Mouse (Mus musculus) frontal cortex, postnatal 14 days (tissue): ENCODE measurements around the gene Acan.

Experiments used
- DNase-seq, 2 experiments: peaks; one replicate each; pipeline ENCODE4 v3.0.0; 2022; ENCODE audit warnings: low spot score in 2 of 2

Gene Acan

GRCm38 (mm10) chr7:79139891-79140591 lies 86.8 kb downstream of the Acan start:
- DNase-seq: no peak

GRCm38 (mm10) chr7:79140897-79141296 lies 87.6 kb downstream of the Acan start:
- DNase-seq: peak; percentile 46 to 79

GRCm38 (mm10) chr7:79147011-79147837 lies 93.9 kb downstream of the Acan start:
- no peak for DNase-seq

GRCm38 (mm10) chr7:79147931-79148653 lies 94.8 kb downstream of the Acan start:
- DNase-seq: no peak

- DNase-seq: peak; percentile 49 to 59
Measured at GRCm38 (mm10) chr7:79148711-79149266, 95.5 kb downstream of the Acan start, which contains the start of gene Mfge8. Mfge8 (minus strand) TSS chr7:79149060.

GRCm38 (mm10) chr7:79149522-79149921 lies 96.2 kb downstream of the Acan start:
- no peak for DNase-seq

GRCm38 (mm10) chr7:79159406-79159805 lies 106.1 kb downstream of the Acan start:
- DNase-seq: no peak
